Mouse (Mus musculus): ENCODE data around the gene Lmntd2.

Gene Lmntd2

GRCm38 (mm10) chr7:141194409-141194808 lies 19.5 kb downstream of the Lmntd2 start:
- in situ Hi-C loops (cut with MboI; ENCODE audit: low pct_unique_long_range_greater_than_20kb in 1 of 2, low sequenced_read_pairs in 2 of 2, unreplicated experiment in 1 of 2), result loop anchor here in 1 of 2 experiments (25.0 kb wide), 1 partner anchor 282 kb away; the partner anchor contains the start of genes Cox8b and Nlrp6

GRCm38 (mm10) chr7:141193948-141194347 lies 19.9 kb downstream of the Lmntd2 start, which contains the start of the genes Hras and Lrrc56:
Gene Hras, minus strand, starts transcription at chr7:141194005.
Gene Lrrc56, plus strand, starts transcription at chr7:141194157.
- in situ Hi-C loops (cut with MboI; ENCODE audit: low pct_unique_long_range_greater_than_20kb in 1 of 2, low sequenced_read_pairs in 2 of 2, unreplicated experiment in 1 of 2), result loop anchor here in 1 of 2 experiments (25.0 kb wide), 1 partner anchor 282 kb away; the partner anchor contains the start of genes Cox8b and Nlrp6

- in situ Hi-C loops (cut with MboI; ENCODE audit: low pct_unique_long_range_greater_than_20kb in 1 of 2, low sequenced_read_pairs in 2 of 2, unreplicated experiment in 1 of 2), result loop anchor here in 1 of 2 experiments (25.0 kb wide), 1 partner anchor 281 kb away; the partner anchor contains the start of genes Cox8b and Nlrp6
These were observed 20.5 kb downstream of the Lmntd2 start for GRCm38 (mm10) chr7:141193348-141193856.

- in situ Hi-C loops (cut with MboI; ENCODE audit: low pct_unique_long_range_greater_than_20kb in 1 of 2, low sequenced_read_pairs in 2 of 2, unreplicated experiment in 1 of 2), result loop anchor here in 1 of 2 experiments (25.0 kb wide), 1 partner anchor 281 kb away; the partner anchor contains the start of genes Cox8b and Nlrp6
These were observed 21.0 kb downstream of the Lmntd2 start for GRCm38 (mm10) chr7:141192776-141193347.

GRCm38 (mm10) chr7:141191796-141192685 lies 21.8 kb downstream of the Lmntd2 start:
- in situ Hi-C loops (cut with MboI; ENCODE audit: low pct_unique_long_range_greater_than_20kb in 1 of 2, low sequenced_read_pairs in 2 of 2, unreplicated experiment in 1 of 2), result loop anchor here in 1 of 2 experiments (25.0 kb wide), 1 partner anchor 280 kb away; the partner anchor contains the start of genes Cox8b and Nlrp6

GRCm38 (mm10) chr7:141191036-141191435 lies 22.8 kb downstream of the Lmntd2 start:
- in situ Hi-C loops (cut with MboI; ENCODE audit: low pct_unique_long_range_greater_than_20kb in 1 of 2, low sequenced_read_pairs in 2 of 2, unreplicated experiment in 1 of 2), result loop anchor here in 1 of 2 experiments (25.0 kb wide), 1 partner anchor 279 kb away; the partner anchor contains the start of genes Cox8b and Nlrp6

GRCm38 (mm10) chr7:141190220-141190619 lies 23.7 kb downstream of the Lmntd2 start:
- in situ Hi-C loops (cut with MboI; ENCODE audit: low pct_unique_long_range_greater_than_20kb in 1 of 2, low sequenced_read_pairs in 2 of 2, unreplicated experiment in 1 of 2), result loop anchor here in 1 of 2 experiments (25.0 kb wide), 1 partner anchor 278 kb away; the partner anchor contains the start of genes Cox8b and Nlrp6

GRCm38 (mm10) chr7:141188733-141189132 lies 25.1 kb downstream of the Lmntd2 start:
- in situ Hi-C loops (cut with MboI; ENCODE audit: low pct_unique_long_range_greater_than_20kb in 1 of 2, low sequenced_read_pairs in 2 of 2, unreplicated experiment in 1 of 2), result loop anchor here in 1 of 2 experiments (25.0 kb wide), 1 partner anchor 276 kb away; the partner anchor contains the start of genes Cox8b and Nlrp6

GRCm38 (mm10) chr7:141188194-141188593 lies 25.7 kb downstream of the Lmntd2 start:
- in situ Hi-C loops (cut with MboI; ENCODE audit: low pct_unique_long_range_greater_than_20kb in 1 of 2, low sequenced_read_pairs in 2 of 2, unreplicated experiment in 1 of 2), result loop anchor here in 1 of 2 experiments (25.0 kb wide), 1 partner anchor 276 kb away; the partner anchor contains the start of genes Cox8b and Nlrp6

- in situ Hi-C loops (cut with MboI; ENCODE audit: low pct_unique_long_range_greater_than_20kb in 1 of 2, low sequenced_read_pairs in 2 of 2, unreplicated experiment in 1 of 2), result loop anchor here (5.0 to 25.0 kb wide), 3 partner anchors 84 to 331 kb away; partner anchors contain the start of genes Odf3 (in 2 of the 2), Scgb1c1 (in 2 of the 2), Cox8b (in 1 of the 2) and Nlrp6 (in 1 of the 2)
These were observed 37.7 kb downstream of the Lmntd2 start for GRCm38 (mm10) chr7:141176173-141176572.

- in situ Hi-C loops (cut with MboI; ENCODE audit: low pct_unique_long_range_greater_than_20kb in 1 of 2, low sequenced_read_pairs in 2 of 2, unreplicated experiment in 1 of 2), result loop anchor here (5.0 to 25.0 kb wide), 3 partner anchors 83 to 330 kb away; partner anchors contain the start of genes Odf3 (in 2 of the 2), Scgb1c1 (in 2 of the 2), Cox8b (in 1 of the 2) and Nlrp6 (in 1 of the 2)
These were observed 38.8 kb downstream of the Lmntd2 start for GRCm38 (mm10) chr7:141175068-141175467.

- in situ Hi-C loops (cut with MboI; ENCODE audit: low pct_unique_long_range_greater_than_20kb in 1 of 2, low sequenced_read_pairs in 2 of 2, unreplicated experiment in 1 of 2), result loop anchor here (5.0 to 10.0 kb wide), 2 partner anchors 76 to 329 kb away; partner anchors contain the start of genes Odf3 (in 2 of the 2) and Scgb1c1 (in 2 of the 2)
These were observed 40.5 kb downstream of the Lmntd2 start for GRCm38 (mm10) chr7:141173323-141173850.

- in situ Hi-C loops (cut with MboI; ENCODE audit: low pct_unique_long_range_greater_than_20kb in 1 of 2, low sequenced_read_pairs in 2 of 2, unreplicated experiment in 1 of 2), result loop anchor here (5.0 to 10.0 kb wide), 2 partner anchors 75 to 328 kb away; partner anchors contain the start of genes Odf3 (in 2 of the 2) and Scgb1c1 (in 2 of the 2)
These were observed 41.5 kb downstream of the Lmntd2 start, which contains the start of gene Rnh1 for GRCm38 (mm10) chr7:141172116-141173006. Gene Rnh1, minus strand, starts transcription at chr7:141172857.

- in situ Hi-C loops (cut with MboI; ENCODE audit: low pct_unique_long_range_greater_than_20kb in 1 of 2, low sequenced_read_pairs in 2 of 2, unreplicated experiment in 1 of 2), result loop anchor here (5.0 to 10.0 kb wide), 2 partner anchors 73 to 325 kb away; partner anchors contain the start of genes Odf3 (in 2 of the 2) and Scgb1c1 (in 2 of the 2)
These were observed 44.0 kb downstream of the Lmntd2 start for GRCm38 (mm10) chr7:141169866-141170265.

GRCm38 (mm10) chr7:141169300-141169699 lies 44.6 kb downstream of the Lmntd2 start:
- in situ Hi-C loops (cut with MboI; ENCODE audit: low pct_unique_long_range_greater_than_20kb in 1 of 2, low sequenced_read_pairs in 2 of 2, unreplicated experiment in 1 of 2), result no loop called here

GRCm38 (mm10) chr7:141168518-141168953 lies 45.3 kb downstream of the Lmntd2 start:
- in situ Hi-C loops (cut with MboI; ENCODE audit: low pct_unique_long_range_greater_than_20kb in 1 of 2, low sequenced_read_pairs in 2 of 2, unreplicated experiment in 1 of 2), result no loop called here

Data from mouse embryonic stem cell (cell line).